Mouse (Mus musculus): ENCODE data around the gene Enpp5. TPM values are rescaled to one million over a fixed set of nuclear protein-coding genes. Genes with fewer than 3 reads are reported as not detected.
A peak's percentile ranks its signal among the peaks of the same experiment; 100 is the strongest.

Enpp5 gene
- total RNA-seq, 4 experiments from 2014 or later: 15.2 to 19.0 (median 16.9) TPM

GRCm38 (mm10) chr17:44091512-44091911 lies 12.9 kb downstream of the Enpp5 start:
- DNase-seq (ENCODE audit: low spot score): no peak

- no peak for DNase-seq (ENCODE audit: low spot score)
These were observed 21.9 kb downstream of the Enpp5 start for GRCm38 (mm10) chr17:44100486-44100885.

- no peak for DNase-seq (ENCODE audit: low spot score)
These were observed 22.3 kb downstream of the Enpp5 start for GRCm38 (mm10) chr17:44100906-44101305.

GRCm38 (mm10) chr17:44101961-44102360 lies 23.3 kb downstream of the Enpp5 start:
- no peak for DNase-seq (ENCODE audit: low spot score)

- DNase-seq (ENCODE audit: low spot score): peak; percentile 89
These were observed 26.9 kb downstream of the Enpp5 start, which contains the start of gene Enpp4 for GRCm38 (mm10) chr17:44105287-44106138. TSS of gene Enpp4 (minus strand) at chr17:44105809.

GRCm38 (mm10) chr17:44108331-44108730 lies 29.7 kb downstream of the Enpp5 start:
- no peak for DNase-seq (ENCODE audit: low spot score)

GRCm38 (mm10) chr17:44116584-44116983 lies 38.0 kb downstream of the Enpp5 start:
- no peak for DNase-seq (ENCODE audit: low spot score)

GRCm38 (mm10) chr17:44117721-44118120 lies 39.1 kb downstream of the Enpp5 start:
- no peak for DNase-seq (ENCODE audit: low spot score)

- no peak for DNase-seq (ENCODE audit: low spot score)
These were observed 39.6 kb downstream of the Enpp5 start for GRCm38 (mm10) chr17:44118231-44118630.

- DNase-seq (ENCODE audit: low spot score): no peak
These were observed 42.9 kb downstream of the Enpp5 start for GRCm38 (mm10) chr17:44121366-44122100.

- DNase-seq (ENCODE audit: low spot score): no peak
These were observed 50.6 kb downstream of the Enpp5 start for GRCm38 (mm10) chr17:44129092-44129750.

- peak; percentile 75 for DNase-seq (ENCODE audit: low spot score)
These were observed 51.8 kb downstream of the Enpp5 start for GRCm38 (mm10) chr17:44130429-44130828.

GRCm38 (mm10) chr17:44134106-44134505 lies 55.5 kb downstream of the Enpp5 start:
- no peak for DNase-seq (ENCODE audit: low spot score)

- DNase-seq (ENCODE audit: low spot score): no peak
These were observed 55.9 kb downstream of the Enpp5 start for GRCm38 (mm10) chr17:44134545-44134944.

- no peak for DNase-seq (ENCODE audit: low spot score)
These were observed 57.4 kb downstream of the Enpp5 start for GRCm38 (mm10) chr17:44136018-44136417.

Other genes with a start within 250 kb of the Enpp5 start
- gene Enpp4, start 27.0 kb downstream of the Enpp5 start, total RNA-seq (2022): 10 to 100 TPM; 24.1 to 29.6 (median 25.6) TPM
- 100 to 1,000 TPM; 161 to 179 (median 171) TPM for gene Clic5, start 109.8 kb downstream of the Enpp5 start, total RNA-seq (2022)

Data from heart, adult 8-10 months (tissue).